Mouse (Mus musculus) Muller cell, postnatal 12 days (primary cell): ENCODE data around the gene Hist1h4h.
"Not testable (repeated sequence)": the region's sequence is repeated elsewhere in the genome, so short reads cannot be mapped to it uniquely, and the experiment has no call there.

Experiments used
- DNase-seq: peaks from one replicate; pipeline ENCODE4 v3.0.0-alpha.2; 2015; ENCODE audit errors: inconsistent ontology term

Gene Hist1h4h

GRCm38 (mm10) chr13:23554925-23555838 is 24.3 kb downstream of the Hist1h4h start:
- DNase-seq = peak; percentile 78

- peak; percentile 86 for DNase-seq
Measured at GRCm38 (mm10) chr13:23555839-23556416, 25.1 kb downstream of the Hist1h4h start.

GRCm38 (mm10) chr13:23556906-23557305 is 26.1 kb downstream of the Hist1h4h start:
- DNase-seq = no peak

GRCm38 (mm10) chr13:23560699-23561098 is 29.8 kb downstream of the Hist1h4h start:
- DNase-seq = not testable (repeated sequence)

- DNase-seq = not testable (repeated sequence)
Measured at GRCm38 (mm10) chr13:23561531-23561882, 30.7 kb downstream of the Hist1h4h start.

- DNase-seq = peak; percentile 95
Measured at GRCm38 (mm10) chr13:23561883-23562659, 31.2 kb downstream of the Hist1h4h start, which contains the start of gene Hist1h3e. TSS of gene Hist1h3e (minus strand) at chr13:23562369.

GRCm38 (mm10) chr13:23562699-23563462 is 32.0 kb downstream of the Hist1h4h start:
- DNase-seq = peak; percentile 85

GRCm38 (mm10) chr13:23564482-23564881 is 33.6 kb downstream of the Hist1h4h start:
- no peak for DNase-seq

GRCm38 (mm10) chr13:23570261-23571021 is 39.6 kb downstream of the Hist1h4h start:
- not testable (repeated sequence) for DNase-seq

- DNase-seq = peak; percentile 96
Measured at GRCm38 (mm10) chr13:23571022-23571503, 40.2 kb downstream of the Hist1h4h start, which contains the start of the genes Hist1h2ae and Hist1h2bg. TSS of gene Hist1h2ae (minus strand) at chr13:23571220. TSS of gene Hist1h2bg (plus strand) at chr13:23571396.

- DNase-seq = not testable (repeated sequence)
Measured at GRCm38 (mm10) chr13:23571504-23572217, 40.8 kb downstream of the Hist1h4h start.

- DNase-seq = no peak
Measured at GRCm38 (mm10) chr13:23572218-23573033, 41.6 kb downstream of the Hist1h4h start.

GRCm38 (mm10) chr13:23573034-23573897 is 42.4 kb downstream of the Hist1h4h start:
- not testable (repeated sequence) for DNase-seq

- peak; percentile 98 for DNase-seq
Measured at GRCm38 (mm10) chr13:23573898-23574524, 43.2 kb downstream of the Hist1h4h start, which contains the start of the genes Hist1h2bf and Hist1h2ad. TSS of gene Hist1h2bf (minus strand) at chr13:23574196. TSS of gene Hist1h2ad (plus strand) at chr13:23574381.

GRCm38 (mm10) chr13:23574546-23575170 is 43.8 kb downstream of the Hist1h4h start:
- not testable (repeated sequence) for DNase-seq

- DNase-seq = peak; percentile 87
Measured at GRCm38 (mm10) chr13:23575271-23575851, 44.5 kb downstream of the Hist1h4h start, which contains the start of gene Hist1h3d. TSS of gene Hist1h3d (plus strand) at chr13:23575763.
